Comparison of ENCODE assay signal across 18 mouse cellular contexts in genomic region chr15:52425976-52426375, GRCm38 (mm10).
A peak's percentile ranks its signal among the peaks of the same experiment; 100 is the strongest.
DNase-seq lines count a peak whose midpoint lies in the region; ATAC-seq and TF ChIP-seq lines count a peak whose summit lies in the region.
"Had no signal": no experiment of that assay in that cellular context is flagged by ENCODE, and none has a peak within 500 bp of the region (broad histone marks: within the 10 kb centered on the region; RNA-seq: fewer than 3 reads in every experiment).

No protein-coding gene starts in this region.

- H3K27ac ChIP-seq in lung, embryonic 15.5 days = peak overlapping the region; percentile 54
- H3K27ac ChIP-seq in cerebellum, adult 2 months (ENCODE audit: insufficient read depth, low read length) = no peak overlapping the region
- H3K27ac ChIP-seq: forebrain, embryonic 10.5 days; heart, embryonic 13.5 days; hindbrain, embryonic 15.5 days had no signal

- no peak overlapping the region for H3K4me3 ChIP-seq in lung, embryonic 15.5 days
- no peak overlapping the region for H3K4me3 ChIP-seq in cerebellum, adult 2 months (replicated peaks; ENCODE audit: insufficient read depth, low read depth, low read length)
- H3K4me3 ChIP-seq: forebrain, embryonic 10.5 days; heart, embryonic 13.5 days; hindbrain, embryonic 15.5 days had no signal

- TF ChIP-seq CTCF in cerebellum, adult 2 months (IDR thresholded peaks at IDR 0.05; ENCODE audit: borderline replicate concordance, insufficient read depth, low read depth, low read length) = no peak

- no peaks in the 10 kb centered on the region for H3K27me3 ChIP-seq in lung, embryonic 15.5 days
- no peaks in the 10 kb centered on the region for H3K27me3 ChIP-seq in cerebellum, adult 2 months (ENCODE audit: control insufficient read depth, insufficient read depth, low read length)
- H3K27me3 ChIP-seq: CH12.LX; heart, embryonic 13.5 days; hindbrain, embryonic 15.5 days had no signal

- ATAC-seq in lung, embryonic 15.5 days (ENCODE audit: borderline replicate concordance, extremely low read depth, low FRiP score, low TSS enrichment) = peak; percentile 89
- ATAC-seq: forebrain, embryonic 14.5 days had no signal

- no peaks in the 10 kb centered on the region for H3K36me3 ChIP-seq in lung, embryonic 15.5 days
- H3K36me3 ChIP-seq: forebrain, embryonic 10.5 days; heart, embryonic 13.5 days; hindbrain, embryonic 15.5 days had no signal

- no peak overlapping the region for H3K9ac ChIP-seq in lung, embryonic 15.5 days
- H3K9ac ChIP-seq: heart, embryonic 13.5 days; hindbrain, embryonic 15.5 days had no signal

- no peak overlapping the region for H3K4me2 ChIP-seq in lung, embryonic 15.5 days
- H3K4me2 ChIP-seq: heart, embryonic 13.5 days; hindbrain, embryonic 15.5 days had no signal

- H3K4me1 ChIP-seq in lung, embryonic 15.5 days = peaks cover 5% of the 10 kb centered on the region; the same call in 1 of the 2 replicates
- H3K4me1 ChIP-seq in cerebellum, adult 2 months (ENCODE audit: control insufficient read depth, insufficient read depth, low read length) = no peaks in the 10 kb centered on the region
- H3K4me1 ChIP-seq: forebrain, embryonic 10.5 days; heart, embryonic 13.5 days; hindbrain, embryonic 15.5 days had no signal

- TF ChIP-seq POLR2A in cerebellum, adult 2 months (IDR thresholded peaks at IDR 0.05; ENCODE audit: borderline replicate concordance, insufficient read depth, low read length) = no peak

- DNase-seq in lung, adult 18-20 months = peak; percentile 55 to 70
- peak; percentile 60 for DNase-seq in lung, postnatal 14 days
- DNase-seq in thymus, postnatal 25 days = no peak
- DNase-seq in frontal cortex, postnatal 10 days (ENCODE audit: low spot score in 2 of 2) = no peak
- no peak for DNase-seq in cerebellum, adult 2 months
- DNase-seq: adrenal gland, adult 8-10 months; cerebellum, adult 11 months; cerebellum, adult 9-11 months; cerebellum, postnatal 36 days; gastrocnemius, postnatal 36 days; heart, adult 11 months; heart, postnatal 36 days had no signal

- H3K9me3 ChIP-seq in lung, embryonic 15.5 days = no peaks in the 10 kb centered on the region
- H3K9me3 ChIP-seq: forebrain, embryonic 10.5 days; heart, embryonic 13.5 days; hindbrain, embryonic 15.5 days had no signal

Comparison
In these comparisons a context has a peak if more than half of its experiments do, and no peak if none do; other contexts are left out.
1. DNase-seq: peak in lung, adult 18-20 months (2 of 2) and lung, postnatal 14 days (single experiment); none in thymus, postnatal 25 days (single experiment), frontal cortex, postnatal 10 days (0 of 2) and cerebellum, adult 2 months (0 of 2).